Mouse (Mus musculus) testis, adult 2 months (tissue): ENCODE data around the gene Pcbd2.

Experiments used
- CTCF ChIP-seq: fragments of 200-500 bp; IDR thresholded peaks from 2 replicates; pipeline ENCODE4 v1.5.1; 2012; ENCODE audit warnings: low read depth, mild to moderate bottlenecking, inconsistent platforms, low read length, moderate library complexity; ENCODE audit not compliant: control insufficient read depth, insufficient read depth, insufficient replicate concordance
- POLR2A ChIP-seq: fragments of 200-500 bp; IDR thresholded peaks from 2 replicates; pipeline ENCODE4 v1.6.1; 2012; ENCODE audit warnings: low read depth, mild to moderate bottlenecking, inconsistent platforms, low read length, moderate library complexity; ENCODE audit not compliant: control insufficient read depth

DNA sequence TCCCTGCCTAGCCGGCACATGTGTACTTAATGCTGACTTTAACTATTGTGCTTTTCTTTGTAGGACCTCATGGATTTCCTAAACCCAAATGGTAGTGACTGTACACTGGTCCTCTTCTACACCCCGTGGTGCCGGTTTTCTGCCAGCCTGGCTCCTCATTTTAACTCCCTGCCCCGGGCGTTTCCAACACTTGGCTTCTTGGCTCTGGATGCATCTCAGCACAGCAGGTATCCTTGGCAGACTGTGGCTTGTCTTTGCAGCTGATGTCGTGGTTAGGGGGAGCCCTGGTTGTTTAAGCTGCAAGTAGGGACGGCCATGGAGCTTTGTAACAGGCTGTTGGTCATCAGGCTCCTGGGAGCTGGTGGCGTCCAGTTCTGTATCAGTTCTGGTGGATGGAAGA, 5.7 kb upstream of the Pcbd2 start:
- TF ChIP-seq CTCF (no peak), POLR2A (no peak)
